Mouse (Mus musculus): Measurements from ENCODE around the gene Sost. TPM values are rescaled to one million over a fixed set of nuclear protein-coding genes. Genes with fewer than 3 reads are reported as not detected.

Gene Sost
- total RNA-seq, 2 experiments from 2014 or later = 1.9 to 2.0 TPM

- DNase-seq = no peak
Measured at GRCm38 (mm10) chr11:101950021-101950420, 16.8 kb downstream of the Sost start.

GRCm38 (mm10) chr11:101946525-101946924 is 20.3 kb downstream of the Sost start:
- DNase-seq = no peak

GRCm38 (mm10) chr11:101943055-101943454 is 23.8 kb downstream of the Sost start:
- no peak for DNase-seq

GRCm38 (mm10) chr11:101937108-101937507 is 29.7 kb downstream of the Sost start:
- peak in 1 of 2 experiments; percentile 44 for DNase-seq

GRCm38 (mm10) chr11:101936421-101936820 is 30.4 kb downstream of the Sost start:
- DNase-seq = no peak

- no peak for DNase-seq
Measured at GRCm38 (mm10) chr11:101935743-101936142, 31.1 kb downstream of the Sost start.

- DNase-seq = no peak
Measured at GRCm38 (mm10) chr11:101931978-101932377, 34.8 kb downstream of the Sost start.

- DNase-seq = no peak
Measured at GRCm38 (mm10) chr11:101928030-101928762, 38.6 kb downstream of the Sost start.

- DNase-seq = no peak
Measured at GRCm38 (mm10) chr11:101926951-101927589, 39.7 kb downstream of the Sost start.

GRCm38 (mm10) chr11:101925636-101926035 is 41.2 kb downstream of the Sost start:
- DNase-seq = no peak

GRCm38 (mm10) chr11:101924441-101924976 is 42.3 kb downstream of the Sost start:
- no peak for DNase-seq

- DNase-seq = no peak
Measured at GRCm38 (mm10) chr11:101923988-101924387, 42.8 kb downstream of the Sost start.

GRCm38 (mm10) chr11:101921361-101921952 is 45.4 kb downstream of the Sost start:
- DNase-seq = peak; percentile 65 to 68

- DNase-seq = peak; percentile 82 to 94
Measured at GRCm38 (mm10) chr11:101919660-101920059, 47.2 kb downstream of the Sost start.

- DNase-seq = no peak
Measured at GRCm38 (mm10) chr11:101918609-101919008, 48.2 kb downstream of the Sost start.

- no peak for DNase-seq
Measured at GRCm38 (mm10) chr11:101916772-101917171, 50.0 kb downstream of the Sost start.

- DNase-seq = no peak
Measured at GRCm38 (mm10) chr11:101913591-101913990, 53.2 kb downstream of the Sost start.

Other genes with a start within 250 kb of the Sost start
- 10 to 100 TPM; 16.4 to 17.2 TPM for gene Dhx8, start 234.1 kb downstream of the Sost start, total RNA-seq (2021)
- under 1 TPM; 0.21 to 0.32 TPM for gene Etv4, start 181.6 kb downstream of the Sost start, total RNA-seq (2021)
- gene Meox1, start 72.6 kb downstream of the Sost start, total RNA-seq (2021) = 1 to 10 TPM; 4.3 to 6.5 TPM
- gene Cfap97d1, start 17.3 kb upstream of the Sost start, total RNA-seq (2021) = not detected
- gene Dusp3, start 20.0 kb upstream of the Sost start, total RNA-seq (2021) = 100 to 1,000 TPM; 107 to 117 TPM
- 1 to 10 TPM; 1.4 to 1.5 TPM for gene Mpp3, start 61.4 kb upstream of the Sost start, total RNA-seq (2021)
- gene Cd300lg, start 74.5 kb upstream of the Sost start, total RNA-seq (2021) = 10 to 100 TPM; 49.0 to 52.9 TPM
- gene Mpp2, start 121.5 kb upstream of the Sost start, total RNA-seq (2021) = 1 to 10 TPM; 1.5 to 3.1 TPM
- gene Ppy, start 134.3 kb upstream of the Sost start, total RNA-seq (2021) = not detected
- not detected for gene Pyy, start 140.8 kb upstream of the Sost start, total RNA-seq (2021)
- under 1 TPM in 1 of 2 experiments, not detected in 1; 0.13 TPM for gene Nags, start 178.5 kb upstream of the Sost start, total RNA-seq (2021)
- gene Tmem101, start 189.4 kb upstream of the Sost start, total RNA-seq (2021) = 10 to 100 TPM; 14.1 to 14.9 TPM
- gene Lsm12, start 218.3 kb upstream of the Sost start, total RNA-seq (2021) = 10 to 100 TPM; 45.5 to 50.6 TPM
- 10 to 100 TPM; 54.5 to 56.6 TPM for gene G6pc3, start 222.6 kb upstream of the Sost start, total RNA-seq (2021)

Data from heart, adult 18-20 months (tissue).